Mouse (Mus musculus) MEL (cell line): ENCODE results near the gene Lcmt1. TPM values are rescaled to one million over a fixed set of nuclear protein-coding genes. Genes with fewer than 3 reads are reported as not detected.
A peak's percentile ranks its signal among the peaks of the same experiment; 100 is the strongest.

Experiments
- DNase-seq: peaks from one replicate; pipeline ENCODE4 v3.0.0; 2011; ENCODE audit warnings: low read depth, low spot score
- H3K27ac ChIP-seq: 2 replicates; pipeline ENCODE4 v1.5.1; 2012; ENCODE audit warnings: low read depth, mild to moderate bottlenecking, control low read depth, low read length, moderate library complexity; ENCODE audit not compliant: control insufficient read depth
- H3K27me3 ChIP-seq, 2 experiments: fragments of 150-350 bp in 1 of 2; sonication (generic) in 1 of 2; 2 replicates each; pipeline ENCODE4 v1.6.1; 2012; ENCODE audit warnings: low read length in 2 of 2, mild to moderate bottlenecking in 2 of 2, improper control_type of control experiment in 1 of 2, moderate library complexity in 1 of 2; ENCODE audit not compliant: insufficient read depth in 2 of 2, control insufficient read depth in 1 of 2
- H3K36me3 ChIP-seq, 2 experiments: 2 replicates each; pipeline ENCODE4 v1.6.1; 2012 to 2014; ENCODE audit warnings: low read length in 2 of 2, improper control_type of control experiment in 1 of 2, inconsistent platforms in 1 of 2, mild to moderate bottlenecking in 1 of 2; ENCODE audit not compliant: insufficient read depth in 2 of 2, control insufficient read depth in 1 of 2
- H3K4me1 ChIP-seq, 2 experiments: fragments of 150-350 bp in 1 of 2; sonication (generic) in 1 of 2; 2 replicates each; pipeline ENCODE4 v1.6.1; 2012; ENCODE audit warnings: low read length in 2 of 2, improper control_type of control experiment in 1 of 2, mild to moderate bottlenecking in 1 of 2; ENCODE audit not compliant: insufficient read depth in 2 of 2, control insufficient read depth in 1 of 2
- H3K4me3 ChIP-seq, 2 experiments: fragments of 150-350 bp in 1 of 2; sonication (generic) in 1 of 2; 2 replicates each; pipeline ENCODE4 v1.5.1; 2012; ENCODE audit warnings: low read depth in 2 of 2, low read length in 2 of 2, mild to moderate bottlenecking in 2 of 2, moderate library complexity in 2 of 2, control low read depth in 1 of 2, improper control_type of control experiment in 1 of 2; ENCODE audit not compliant: control insufficient read depth in 1 of 2, insufficient read depth in 1 of 2
- H3K79me2 ChIP-seq: 2 replicates; pipeline ENCODE4 v1.6.1; 2012; ENCODE audit warnings: mild to moderate bottlenecking, low read length, moderate library complexity; ENCODE audit not compliant: control insufficient read depth, poor library complexity, insufficient read depth
- H3K9ac ChIP-seq: 2 replicates; pipeline ENCODE4 v1.6.1; 2012; ENCODE audit warnings: low read depth, mild to moderate bottlenecking, control low read depth, low read length, moderate library complexity; ENCODE audit not compliant: control insufficient read depth, poor library complexity, severe bottlenecking
- H3K9me3 ChIP-seq: fragments of 150-350 bp; sonication (generic); replicated peaks from 2 replicates; pipeline ENCODE4 v1.6.1; 2012; ENCODE audit warnings: mild to moderate bottlenecking, low read length, improper control_type of control experiment, moderate library complexity; ENCODE audit not compliant: insufficient read depth
- CHD1 ChIP-seq: IDR thresholded peaks from 2 replicates; pipeline ENCODE4 v1.6.1; 2012; ENCODE audit warnings: low read depth, mild to moderate bottlenecking, inconsistent platforms, low read length, improper control_type of control experiment
- CHD2 ChIP-seq: IDR thresholded peaks from 2 replicates; pipeline ENCODE4 v1.6.1; 2011; ENCODE audit warnings: low read length, improper control_type of control experiment
- CTCF ChIP-seq, 3 experiments: IDR thresholded peaks in 2 of 3; conservative IDR thresholded peaks in 1 of 3; 2 replicates each; pipeline ENCODE4 v1.5.1; 2011 to 2012; ENCODE audit warnings: low read length in 3 of 3, low read depth in 2 of 3, mild to moderate bottlenecking in 2 of 3, improper control_type of control experiment in 1 of 3, inconsistent platforms in 1 of 3, mixed read lengths in 1 of 3, moderate library complexity in 1 of 3; ENCODE audit not compliant: control insufficient read depth in 1 of 3, insufficient read depth in 1 of 3, poor library complexity in 1 of 3, severe bottlenecking in 1 of 3
- EP300 ChIP-seq, 2 experiments: IDR thresholded peaks; 2 replicates each; pipeline ENCODE4 v1.6.1; 2011; ENCODE audit warnings: improper control_type of control experiment in 2 of 2, low read length in 2 of 2, low read depth in 1 of 2, mild to moderate bottlenecking in 1 of 2
- ETS1 ChIP-seq: IDR thresholded peaks from 2 replicates; pipeline ENCODE4 v1.6.1; 2012; ENCODE audit warnings: low read depth, mild to moderate bottlenecking, inconsistent platforms, low read length, improper control_type of control experiment, moderate library complexity
- GATA1 ChIP-seq: IDR thresholded peaks from 2 replicates; pipeline ENCODE4 v1.6.1; 2011; ENCODE audit warnings: low read depth, low read length, improper control_type of control experiment
- HCFC1 ChIP-seq: IDR thresholded peaks from 2 replicates; pipeline ENCODE4 v1.6.1; 2012; ENCODE audit warnings: low read depth, mild to moderate bottlenecking, inconsistent platforms, low read length, improper control_type of control experiment, moderate library complexity
- JUND ChIP-seq: IDR thresholded peaks from 2 replicates; pipeline ENCODE4 v1.6.1; 2011; ENCODE audit warnings: low read depth, mild to moderate bottlenecking, improper control_type of control experiment, low read length
- MAFK ChIP-seq: IDR thresholded peaks from 2 replicates; pipeline ENCODE4 v1.6.1; 2011; ENCODE audit warnings: low read depth, mild to moderate bottlenecking, low read length, improper control_type of control experiment, borderline replicate concordance
- MAX ChIP-seq: IDR thresholded peaks from 2 replicates; pipeline ENCODE4 v1.6.1; 2011; ENCODE audit warnings: low read length, improper control_type of control experiment
- MEF2A ChIP-seq: IDR thresholded peaks from 2 replicates; pipeline ENCODE4 v1.6.1; 2014; ENCODE audit warnings: low read depth, mild to moderate bottlenecking, inconsistent platforms, low read length, improper control_type of control experiment; ENCODE audit not compliant: poor library complexity, insufficient replicate concordance, severe bottlenecking; ENCODE audit errors: extremely low read depth
- MXI1 ChIP-seq: IDR thresholded peaks from 2 replicates; pipeline ENCODE4 v1.6.1; 2011; ENCODE audit warnings: mild to moderate bottlenecking, low read depth, low read length, improper control_type of control experiment
- MYB ChIP-seq: IDR thresholded peaks from 2 replicates; pipeline ENCODE4 v1.6.1; 2011; ENCODE audit warnings: mild to moderate bottlenecking, low read depth, low read length, improper control_type of control experiment
- MYC ChIP-seq: IDR thresholded peaks from 2 replicates; pipeline ENCODE4 v1.6.1; 2011; ENCODE audit warnings: low read depth, mild to moderate bottlenecking, low read length, improper control_type of control experiment, moderate library complexity
- NRF1 ChIP-seq: IDR thresholded peaks from 2 replicates; pipeline ENCODE4 v1.6.1; 2014; ENCODE audit warnings: low read depth, mild to moderate bottlenecking, inconsistent platforms, low read length, improper control_type of control experiment, moderate library complexity; ENCODE audit not compliant: poor library complexity, insufficient read depth, severe bottlenecking
- POLR2A ChIP-seq, 2 experiments: IDR thresholded peaks; 2 replicates each; pipeline ENCODE4 v1.6.1; 2011 to 2012; ENCODE audit warnings: low read length in 2 of 2, mild to moderate bottlenecking in 2 of 2, control low read depth in 1 of 2, improper control_type of control experiment in 1 of 2, low read depth in 1 of 2, moderate library complexity in 1 of 2; ENCODE audit not compliant: control insufficient read depth in 1 of 2, insufficient read depth in 1 of 2, poor library complexity in 1 of 2
- POLR2AphosphoS2 ChIP-seq: IDR thresholded peaks from 2 replicates; pipeline ENCODE4 v1.6.1; 2011; ENCODE audit warnings: low read length, improper control_type of control experiment
- POLR2AphosphoS5 ChIP-seq: IDR thresholded peaks from 2 replicates; pipeline ENCODE4 v1.6.1; 2012; ENCODE audit warnings: low read depth, borderline replicate concordance, mild to moderate bottlenecking, inconsistent platforms, low read length, moderate library complexity, mixed read lengths
- SIN3A ChIP-seq: IDR thresholded peaks from 2 replicates; pipeline ENCODE4 v1.6.1; 2012; ENCODE audit warnings: low read length, improper control_type of control experiment, inconsistent platforms
- TAL1 ChIP-seq: IDR thresholded peaks from 2 replicates; pipeline ENCODE4 v1.6.1; 2012; ENCODE audit warnings: mild to moderate bottlenecking, inconsistent platforms, low read length, moderate library complexity, mixed read lengths
- TBP ChIP-seq: IDR thresholded peaks from 2 replicates; pipeline ENCODE4 v1.8.0; 2011; ENCODE audit warnings: low read depth, low read length, improper control_type of control experiment
- TCF12 ChIP-seq: IDR thresholded peaks from 2 replicates; pipeline ENCODE4 v1.6.1; 2014; ENCODE audit warnings: low read depth, mild to moderate bottlenecking, inconsistent platforms, low read length, improper control_type of control experiment, moderate library complexity
- UBTF ChIP-seq: IDR thresholded peaks from 2 replicates; pipeline ENCODE4 v1.6.1; 2012; ENCODE audit warnings: low read depth, mild to moderate bottlenecking, inconsistent platforms, low read length, improper control_type of control experiment, moderate library complexity, borderline replicate concordance; ENCODE audit not compliant: insufficient read depth
- USF2 ChIP-seq, 2 experiments: IDR thresholded peaks; 2 replicates each; pipeline ENCODE4 v1.6.1; 2011 to 2012; ENCODE audit warnings: improper control_type of control experiment in 2 of 2, low read length in 2 of 2, borderline replicate concordance in 1 of 2, inconsistent platforms in 1 of 2, low read depth in 1 of 2, mild to moderate bottlenecking in 1 of 2; ENCODE audit not compliant: insufficient read depth in 1 of 2
- ZMIZ1 ChIP-seq: IDR thresholded peaks from 2 replicates; pipeline ENCODE4 v1.6.1; 2012; ENCODE audit warnings: low read depth, mild to moderate bottlenecking, inconsistent platforms, low read length, improper control_type of control experiment, moderate library complexity
- ZNF384 ChIP-seq: IDR thresholded peaks from 2 replicates; pipeline ENCODE4 v1.6.1; 2012; ENCODE audit warnings: low read depth, mild to moderate bottlenecking, inconsistent platforms, low read length, improper control_type of control experiment
- polyA plus RNA-seq, 2 experiments: library from polyadenylated mRNA; stranded (reverse) in 1 of 2; unstranded in 1 of 2; fragments of >175 nt in 1 of 2; fragments of >200 nt in 1 of 2; gene quantifications; 2 replicates each; pipeline versions ENCODE4 v1.2.1 to v1.2.4; 2012; ENCODE audit warnings: low replicate concordance in 2 of 2, low read depth in 1 of 2; ENCODE audit not compliant: insufficient read length in 2 of 2, insufficient read depth in 1 of 2, missing spikeins in 1 of 2
- total RNA-seq: library from RNA; depleted of rRNA; stranded (reverse); fragments of 300-350 nt; gene quantifications from 2 replicates; pipeline ENCODE4 v1.2.3, GENCODE M21; 2012

The Lcmt1 gene
- total and polyA plus RNA-seq, 3 experiments, result 44.4 to 51.7 TPM; not detected in 1

- TF ChIP-seq MAX, result peak; percentile 96
- no peak for TF ChIP-seq UBTF
- peak; percentile 96 for TF ChIP-seq ZNF384
- TF ChIP-seq POLR2A (IDR thresholded peaks at IDR 0.05; ENCODE audit: control insufficient read depth in 1 of 2, insufficient read depth in 1 of 2, low read depth in 1 of 2, low read length in 2 of 2, poor library complexity in 1 of 2), result no peak
- TF ChIP-seq ZMIZ1, result no peak
- no peak for TF ChIP-seq MEF2A
- TF ChIP-seq CTCF (IDR thresholded peaks at IDR 0.05 in 2 of 3, conservative IDR thresholded peaks at IDR 0.05 in 1 of 3; ENCODE audit: control insufficient read depth in 1 of 3, insufficient read depth in 1 of 3, low read depth in 2 of 3, low read length in 3 of 3, poor library complexity in 1 of 3, severe bottlenecking in 1 of 3), result peak in 2 of 3 experiments; percentile 5 to 18; a peak in 2 of 6 replicates
These were observed 92.5 kb downstream of the Lcmt1 start, which contains the start of gene Aqp8 (continued) for GRCm38 (mm10) chr7:123462070-123462501.

- Histone ChIP-seq H3K4me1 (peaks cover 5 to 31% of the 10 kb centered on the region in 2 experiments), H3K27me3 (0 out of 4 replicates have a peak, but pooled peaks cover 0 to 2% of the 10 kb centered on the region in 2 experiments), H3K9me3 (no peaks in the 10 kb centered on the region), H3K4me3 (no peak overlapping the region), H3K36me3 (peaks cover 0 to 25% of the 10 kb centered on the region in 2 experiments; a peak in 2 of 4 replicates), H3K27ac (no peak overlapping the region), H3K9ac (no peak overlapping the region), H3K79me2 (no peaks in the 10 kb centered on the region)
- no peak for DNase-seq
- TF ChIP-seq POLR2AphosphoS5 (no peak), JUND (no peak), GATA1 (no peak)
These were observed 94.0 kb downstream of the Lcmt1 start for GRCm38 (mm10) chr7:123463569-123463968.

GRCm38 (mm10) chr7:123465692-123466387 lies 96.3 kb downstream of the Lcmt1 start:
- no peaks in the 10 kb centered on the region for H3K9me3 ChIP-seq
- no peak overlapping the region for H3K9ac ChIP-seq
- peak; percentile 68 for DNase-seq
- peak; percentile 89 to 97 (median 92) for TF ChIP-seq CTCF (IDR thresholded peaks at IDR 0.05 in 2 of 3, conservative IDR thresholded peaks at IDR 0.05 in 1 of 3; ENCODE audit: control insufficient read depth in 1 of 3, insufficient read depth in 1 of 3, low read depth in 2 of 3, low read length in 3 of 3, poor library complexity in 1 of 3, severe bottlenecking in 1 of 3)
- no peak for TF ChIP-seq ETS1
- no peak for TF ChIP-seq MYB
- TF ChIP-seq MAFK, result no peak
- TF ChIP-seq GATA1, result no peak
- no peak for TF ChIP-seq NRF1
- TF ChIP-seq USF2 (IDR thresholded peaks at IDR 0.05; ENCODE audit: borderline replicate concordance in 1 of 2, insufficient read depth in 1 of 2, low read depth in 1 of 2, low read length in 2 of 2), result no peak
- no peak for TF ChIP-seq POLR2AphosphoS5
- no peak for TF ChIP-seq ZMIZ1
- TF ChIP-seq TAL1, result no peak
- TF ChIP-seq MYC, result 0 out of 2 replicates have a peak, but pooled peaks have one; percentile 40
- no peak for TF ChIP-seq POLR2AphosphoS2
- no peak for TF ChIP-seq CHD2
- TF ChIP-seq CHD1, result no peak
- TF ChIP-seq POLR2A (IDR thresholded peaks at IDR 0.05; ENCODE audit: control insufficient read depth in 1 of 2, insufficient read depth in 1 of 2, low read depth in 1 of 2, low read length in 2 of 2, poor library complexity in 1 of 2), result no peak
- no peak for TF ChIP-seq TCF12
- no peak for TF ChIP-seq MXI1
- no peak for TF ChIP-seq HCFC1
- TF ChIP-seq SIN3A, result peak; percentile 27; the same call in 1 of the 2 replicates
- no peak for TF ChIP-seq TBP
- no peak for TF ChIP-seq EP300 (IDR thresholded peaks at IDR 0.05; ENCODE audit: low read depth in 1 of 2, low read length in 2 of 2)

More at GRCm38 (mm10) chr7:123465692-123466387, 96.3 kb downstream of the Lcmt1 start:
- Histone ChIP-seq H3K36me3 (peaks cover 0 to 13% of the 10 kb centered on the region in 2 experiments; a peak in 2 of 4 replicates), H3K4me3 (no peak overlapping the region), H3K79me2 (no peaks in the 10 kb centered on the region), H3K4me1 (peaks cover 0 to 17% of the 10 kb centered on the region in 2 experiments; a peak in 3 of 4 replicates), H3K27ac (no peak overlapping the region), H3K27me3 (peaks cover 0 to 2% of the 10 kb centered on the region in 2 experiments; a peak in 1 of 4 replicates)
